Mouse (Mus musculus): Measurements from ENCODE around the gene Itpkb.

DNA sequence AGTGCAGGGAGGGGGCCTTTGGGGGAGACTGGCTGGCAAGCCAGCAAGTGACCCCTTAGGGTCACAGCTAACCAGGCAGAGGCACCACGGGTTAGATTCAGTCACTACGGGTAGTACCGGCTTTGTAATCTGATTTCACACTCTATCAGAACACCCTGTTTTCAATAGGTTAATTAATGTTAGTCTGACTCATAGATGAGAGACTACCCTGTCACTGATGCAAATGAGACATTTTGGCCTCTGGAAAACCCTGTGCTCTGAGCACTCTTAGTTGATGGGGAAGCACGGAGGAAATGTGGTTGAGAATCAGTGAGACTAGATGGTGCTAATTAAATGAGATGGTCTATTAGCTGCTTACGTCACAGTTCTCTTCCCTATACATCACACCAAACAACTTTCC, 26.7 kb upstream of the Itpkb start:
- TF ChIP-seq POLR2A (IDR thresholded peaks at IDR 0.05; ENCODE audit: low read depth, low read length) (no peak), CTCF (conservative IDR thresholded peaks at IDR 0.05; ENCODE audit: insufficient read depth, insufficient read length, low read depth, low read length) (no peak)
